Mouse (Mus musculus) monocyte, adult 5-6 weeks (primary cell): ENCODE data around the gene Slc22a14. TPM values are rescaled to one million over a fixed set of nuclear protein-coding genes. Genes with fewer than 3 reads are reported as not detected.

ENCODE experiments used
- ATAC-seq: fragments of 153-309, 156-312 bp; replicated peaks from 2 replicates; pipeline ENCODE4 v1.8.0; 2017; ENCODE audit warnings: mild to moderate bottlenecking; ENCODE audit not compliant: low TSS enrichment, insufficient number of reproducible peaks, severe bottlenecking, poor library complexity, low FRiP score
- total RNA-seq: library from RNA; stranded (forward); fragments of 200-1000, 200-491, 200-594 nt; gene quantifications from 3 replicates; pipeline ENCODE4 v1.2.3, GENCODE M21; 2017

Slc22a14 gene
- total RNA-seq, 1 experiment from 2014 or later: 0.48 TPM

DNA sequence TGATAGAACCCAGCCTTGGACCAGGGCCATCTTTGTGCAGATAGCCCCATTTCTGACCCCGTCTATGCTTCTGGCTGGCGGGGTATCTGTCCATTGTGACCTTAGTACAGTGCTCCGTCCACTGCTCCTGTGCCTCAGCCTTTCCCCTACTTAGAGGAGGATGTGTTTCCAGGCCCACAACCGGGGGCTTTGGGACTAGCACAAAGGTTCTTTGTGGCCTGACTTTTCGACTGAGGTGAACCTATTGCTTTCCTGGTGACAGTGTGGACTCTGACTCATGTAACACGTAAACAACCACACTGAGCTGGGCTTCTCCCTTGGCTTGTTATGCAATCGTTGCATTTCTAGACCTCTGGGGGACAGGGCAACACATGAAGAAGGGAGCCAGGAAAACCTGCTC, 200.6 kb downstream of the Slc22a14 start:
- ATAC-seq: no peak

DNA sequence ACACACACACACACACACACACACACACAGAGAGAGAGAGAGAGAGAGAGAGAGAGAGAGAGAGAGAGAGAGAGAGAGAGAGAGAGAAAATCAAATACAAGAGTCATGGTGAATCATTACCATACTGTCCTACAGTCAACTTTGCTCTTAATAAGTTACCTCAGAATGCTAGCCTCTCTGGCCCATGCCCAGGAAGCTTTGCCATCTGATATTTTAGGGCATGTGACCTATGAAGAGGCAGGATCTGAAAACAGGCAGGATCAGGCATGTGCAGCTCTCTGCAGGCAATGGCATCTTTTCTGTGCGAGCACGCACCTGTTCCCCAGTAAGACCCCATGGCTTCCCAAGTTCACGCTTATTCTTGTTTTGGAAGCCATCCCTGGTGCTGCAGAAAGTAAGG, 204.7 kb downstream of the Slc22a14 start:
- ATAC-seq: no peak

DNA sequence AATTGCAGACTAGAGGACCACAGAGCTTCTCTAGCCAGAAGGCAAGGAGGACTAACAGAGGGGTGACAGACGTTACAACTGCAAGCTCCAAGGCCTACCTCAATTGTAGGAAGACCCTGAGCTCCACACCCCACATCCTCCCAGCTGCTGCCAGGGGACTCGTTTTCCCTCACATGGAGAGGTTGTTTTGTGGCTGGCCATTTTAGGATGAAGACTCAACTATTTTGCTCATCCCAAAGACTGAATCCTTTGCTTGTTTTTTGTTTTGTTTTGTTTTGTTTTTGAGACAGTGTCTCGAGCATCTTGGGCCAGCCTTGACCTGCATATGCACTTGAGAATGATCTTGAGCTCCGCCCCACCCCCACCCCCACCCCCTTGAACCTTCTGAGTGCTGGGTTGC, 206.5 kb downstream of the Slc22a14 start, which contains the start of gene Gm47289:
Gene Gm47289 (plus strand): TSS at position 301 of the 400 bp plus-strand sequence.
- no peak for ATAC-seq

DNA sequence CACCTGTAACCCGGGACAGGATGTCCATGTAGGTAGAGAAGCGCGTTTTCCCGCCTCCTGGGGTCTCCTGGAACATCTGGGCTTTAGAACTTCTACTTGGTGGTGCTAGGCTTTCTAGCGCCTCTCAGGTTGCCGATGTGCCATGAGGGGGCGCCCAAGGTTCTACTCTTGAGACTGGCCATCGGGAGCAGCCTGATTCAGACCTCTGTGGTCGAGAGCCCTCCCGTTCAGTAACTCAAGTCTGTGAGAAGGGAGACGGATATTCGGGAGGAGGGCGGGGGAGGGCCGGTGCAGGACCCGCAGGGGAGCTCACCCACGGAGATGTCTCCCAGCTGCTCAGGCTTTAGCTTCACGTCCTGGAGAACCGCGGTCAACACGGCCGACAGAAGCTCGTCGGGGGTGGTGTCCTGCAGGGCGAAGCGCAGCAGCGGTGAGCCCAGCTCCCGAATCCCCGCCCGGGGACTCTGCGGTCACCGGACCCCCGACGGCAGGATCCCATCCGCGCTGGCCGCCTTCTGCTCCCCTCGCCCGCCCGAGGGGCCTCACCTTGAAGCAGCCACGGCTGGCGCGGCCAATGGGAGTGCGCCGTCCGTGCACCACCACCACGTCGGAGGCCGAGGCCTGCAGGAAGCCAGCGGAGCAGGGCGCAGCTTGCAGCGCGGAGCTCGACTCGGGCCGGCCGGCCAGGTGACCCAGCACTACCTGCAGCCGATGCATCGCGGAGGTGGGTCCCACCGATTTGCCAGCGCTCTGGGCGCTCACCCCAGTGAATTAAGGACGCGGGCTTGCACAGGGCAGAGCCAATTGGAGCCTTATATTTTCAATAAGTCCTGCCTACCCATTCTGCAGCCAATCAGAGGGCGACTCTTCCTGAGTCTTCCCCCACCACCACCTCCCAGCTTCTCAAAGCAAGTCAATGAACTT, 208.8 kb downstream of the Slc22a14 start, which contains the start of gene Acaa1b:
Gene Acaa1b (minus strand): TSS at position 816 of the 924 bp plus-strand sequence.
- no peak for ATAC-seq

DNA sequence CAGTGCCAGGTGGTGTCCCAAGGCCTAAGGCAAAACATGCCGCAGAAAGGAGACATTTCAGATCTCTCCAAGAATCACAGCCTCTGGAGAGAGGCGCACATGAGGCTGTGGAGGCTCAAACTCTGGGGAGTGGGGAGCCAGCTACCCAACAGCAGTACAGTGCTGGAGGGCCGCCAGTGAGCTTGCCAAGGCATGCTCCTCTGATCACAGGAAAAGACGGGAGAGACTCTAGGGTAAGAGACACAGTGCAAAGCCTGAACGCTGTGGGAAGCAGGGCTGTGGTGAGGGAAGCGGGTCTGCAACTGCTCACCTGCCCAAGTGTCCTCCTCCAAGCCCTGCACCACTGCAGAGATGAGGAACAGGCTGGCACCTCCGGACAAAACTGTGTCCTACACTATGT, 209.5 kb downstream of the Slc22a14 start:
- no peak for ATAC-seq

DNA sequence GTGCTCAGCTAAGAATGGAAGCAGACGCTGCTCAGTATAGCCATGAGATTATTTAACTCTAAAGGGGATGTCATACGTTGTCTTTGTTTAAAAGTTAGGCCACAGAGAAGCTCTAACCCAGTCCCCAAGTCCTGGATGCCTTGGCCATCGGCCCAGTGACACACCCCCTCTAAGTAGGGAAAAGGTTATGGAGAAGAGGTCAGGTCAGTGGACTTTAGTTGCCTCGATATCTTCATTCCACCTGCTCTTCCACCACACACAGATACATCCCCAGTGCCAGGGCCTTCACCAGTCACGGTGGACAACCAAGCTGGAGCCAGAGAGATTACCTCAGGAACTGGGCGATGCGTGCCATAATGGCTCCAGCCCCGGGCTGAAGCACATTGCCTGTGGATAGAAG, 209.9 kb downstream of the Slc22a14 start:
- ATAC-seq: no peak

DNA sequence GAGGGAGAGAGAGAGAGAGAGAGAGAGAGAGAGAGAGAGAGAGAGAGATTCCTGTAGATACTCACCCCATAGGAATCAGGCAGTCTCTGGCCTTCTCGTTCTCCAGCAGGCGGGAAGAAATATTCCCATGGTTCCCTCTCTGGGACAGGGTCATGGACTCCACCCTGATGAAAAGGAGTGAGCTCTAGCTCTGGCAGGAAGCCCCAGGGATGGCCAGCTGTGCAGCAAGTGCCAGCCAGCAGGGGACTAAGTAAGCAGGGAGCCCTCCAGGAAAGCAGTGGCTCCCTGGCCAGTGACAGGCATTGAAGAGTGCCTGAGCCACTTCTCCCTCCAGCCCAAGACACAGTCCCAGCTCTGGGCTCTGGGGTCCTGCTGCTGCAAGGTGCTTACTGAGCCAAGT, 213.6 kb downstream of the Slc22a14 start:
- no peak for ATAC-seq

DNA sequence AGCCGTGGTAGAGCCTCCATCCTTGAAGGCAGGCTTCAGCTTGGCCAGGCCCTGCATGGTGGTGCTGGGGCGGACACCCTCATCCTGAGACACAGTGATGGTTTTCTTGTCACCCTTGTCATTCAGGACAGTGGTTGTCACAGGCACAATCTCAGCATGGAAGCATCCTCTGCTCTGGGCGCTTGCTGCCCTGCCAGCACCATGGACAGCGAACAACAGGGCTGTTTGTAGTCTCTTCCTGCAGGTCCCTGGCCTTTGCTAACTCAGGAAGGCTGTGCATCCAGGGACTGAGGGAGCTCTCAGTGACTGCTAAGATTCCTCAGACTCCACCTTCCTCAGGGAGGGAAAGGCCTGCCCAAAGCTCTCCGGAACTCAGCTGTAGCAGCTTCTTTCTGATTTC, 215.8 kb downstream of the Slc22a14 start:
- no peak for ATAC-seq

DNA sequence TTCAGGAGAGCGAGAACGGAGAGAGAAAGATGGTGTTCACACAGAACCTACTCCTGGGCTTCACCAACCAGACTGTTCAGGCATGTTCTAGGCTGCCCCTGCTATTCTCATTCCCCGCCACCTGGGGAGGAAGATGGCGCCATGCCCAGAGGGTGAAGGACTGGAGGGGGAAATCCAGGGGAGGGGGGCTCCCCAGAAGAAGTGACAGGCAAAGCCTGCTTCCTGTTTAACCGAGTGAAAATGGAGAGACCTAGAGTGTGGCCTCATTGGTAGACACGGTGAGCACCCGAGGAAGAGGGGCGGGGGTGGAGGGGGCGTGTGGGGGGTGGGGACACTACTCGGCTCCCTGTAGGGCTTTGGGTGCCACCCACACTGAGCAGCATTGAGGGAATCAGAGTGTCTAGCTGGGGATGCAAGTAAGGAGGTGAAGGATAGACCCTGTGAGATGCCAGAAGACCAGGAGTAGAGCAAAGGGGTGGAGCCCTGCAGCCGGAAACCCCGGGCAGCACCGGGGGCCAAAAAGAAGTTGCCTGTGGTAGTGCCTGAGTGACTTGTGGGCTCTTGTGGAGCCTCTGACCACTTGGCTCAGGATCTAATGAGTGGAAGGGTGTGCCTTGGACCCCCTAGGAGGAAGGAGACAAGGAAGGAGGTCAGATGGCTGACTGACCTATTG, 219.1 kb downstream of the Slc22a14 start:
- no peak for ATAC-seq

DNA sequence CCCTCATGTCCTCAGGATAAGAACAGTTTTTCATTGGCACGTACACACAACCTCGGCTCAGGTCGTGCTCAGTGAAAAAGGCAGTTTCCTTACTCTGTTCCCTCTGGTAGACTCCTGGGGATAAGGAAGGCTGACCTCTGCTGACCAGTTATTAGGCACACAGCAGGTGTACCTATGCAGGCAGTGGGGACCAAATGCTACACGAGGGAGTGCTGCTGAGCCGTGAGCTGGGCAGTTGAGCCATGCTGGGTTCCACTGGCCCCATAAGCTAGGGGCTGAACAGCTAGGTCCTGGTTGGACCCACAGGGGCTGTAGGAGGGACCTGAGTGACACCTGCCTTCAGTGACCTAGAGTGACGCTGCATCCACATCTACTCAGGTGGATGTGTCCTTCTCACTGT, 219.7 kb downstream of the Slc22a14 start:
- no peak for ATAC-seq

DNA sequence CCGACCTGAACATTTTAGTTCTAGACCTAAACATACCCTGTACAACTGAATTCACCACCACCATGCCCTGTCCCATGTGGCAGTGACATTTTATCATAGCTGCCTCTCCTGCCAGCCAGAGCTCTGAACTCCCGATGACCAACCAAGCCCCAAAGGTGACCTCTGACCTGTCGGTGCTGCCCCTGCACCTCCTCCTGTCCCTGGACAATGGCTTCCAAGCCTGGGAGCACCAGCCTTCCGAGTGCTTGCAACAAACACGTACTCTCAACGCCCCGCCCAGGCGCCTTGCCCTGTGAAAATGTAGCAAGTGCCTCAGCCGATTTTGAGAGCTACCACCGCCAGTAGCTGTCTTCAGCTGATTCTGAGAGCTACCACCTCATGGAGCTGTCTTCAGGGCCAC, 220.2 kb downstream of the Slc22a14 start:
- no peak for ATAC-seq

DNA sequence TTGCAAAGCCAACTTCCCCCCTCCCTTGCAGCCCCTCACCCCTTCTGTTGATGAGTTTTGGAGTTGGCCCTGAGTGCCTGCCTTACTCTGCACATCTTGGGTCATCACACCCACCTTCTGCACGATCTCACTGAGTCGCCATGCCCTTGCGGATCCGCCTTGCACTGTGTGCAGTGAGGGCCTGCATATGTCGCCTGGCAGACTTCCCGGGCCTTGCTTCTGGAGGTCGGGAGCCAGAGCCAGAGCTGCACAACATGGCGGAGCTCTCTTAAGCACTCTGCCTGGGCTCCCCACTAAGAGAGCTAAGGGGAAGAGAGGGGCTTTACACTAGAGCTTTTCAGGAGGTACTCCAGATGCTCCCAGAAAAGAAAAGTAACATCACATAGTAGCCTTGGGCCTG, 220.7 kb downstream of the Slc22a14 start:
- no peak for ATAC-seq

DNA sequence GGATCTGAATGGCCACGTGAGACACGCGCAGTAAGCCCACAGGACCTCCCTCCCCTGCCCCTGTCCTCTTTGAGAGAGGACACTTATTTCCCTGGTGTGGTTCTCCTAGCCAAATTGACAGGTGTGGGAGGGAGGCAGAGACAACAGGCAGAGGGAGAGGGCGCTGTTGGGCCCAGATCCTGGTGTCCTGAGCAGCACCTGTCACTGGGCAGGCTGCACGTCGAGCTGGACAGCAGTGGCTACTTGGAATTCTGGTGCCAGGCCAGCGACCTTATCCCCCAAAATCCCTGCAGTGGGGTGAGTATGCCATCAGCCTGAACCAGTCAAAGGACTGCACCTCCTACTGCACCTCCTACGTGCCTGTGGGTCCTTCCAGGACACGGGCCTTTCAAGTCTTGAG, 222.0 kb downstream of the Slc22a14 start:
- ATAC-seq: no peak

DNA sequence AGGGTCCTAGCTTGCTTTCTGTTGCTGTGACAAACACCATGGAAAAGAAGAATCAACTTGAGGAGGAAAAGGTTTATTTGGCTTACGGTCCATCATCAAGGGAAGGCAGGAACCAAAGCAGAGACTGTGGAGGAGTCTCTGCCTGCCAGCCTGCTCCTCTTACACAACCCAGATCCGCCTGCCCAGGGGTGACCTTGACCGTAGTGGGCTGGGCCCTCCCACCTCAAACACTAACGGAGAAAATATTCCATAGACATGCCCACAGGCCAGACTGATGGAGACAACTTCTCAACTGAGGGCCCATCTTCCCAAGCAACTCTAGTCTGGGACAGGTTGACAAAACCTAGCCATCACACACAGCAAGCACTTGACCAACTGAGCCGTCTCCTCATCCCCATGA, 223.3 kb downstream of the Slc22a14 start:
- ATAC-seq: no peak

DNA sequence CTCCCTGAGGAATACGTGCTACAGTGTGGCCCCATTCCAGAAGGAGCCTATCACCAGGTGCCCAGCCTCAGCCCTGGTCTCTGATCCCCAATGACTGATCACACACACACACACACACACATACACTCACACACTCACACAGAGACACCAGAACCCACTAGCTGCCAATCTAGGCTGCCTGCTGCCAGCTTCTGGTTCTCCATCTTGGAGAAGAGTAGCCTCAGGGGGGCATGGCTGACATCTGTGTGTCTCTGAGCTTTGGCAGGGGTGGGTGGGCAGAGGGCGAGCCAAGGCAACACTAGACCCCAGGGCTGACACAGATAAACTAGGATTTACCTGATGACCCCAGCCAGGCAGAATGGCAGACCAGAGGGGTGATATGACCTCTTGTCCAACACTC, 226.5 kb downstream of the Slc22a14 start:
- ATAC-seq: no peak

DNA sequence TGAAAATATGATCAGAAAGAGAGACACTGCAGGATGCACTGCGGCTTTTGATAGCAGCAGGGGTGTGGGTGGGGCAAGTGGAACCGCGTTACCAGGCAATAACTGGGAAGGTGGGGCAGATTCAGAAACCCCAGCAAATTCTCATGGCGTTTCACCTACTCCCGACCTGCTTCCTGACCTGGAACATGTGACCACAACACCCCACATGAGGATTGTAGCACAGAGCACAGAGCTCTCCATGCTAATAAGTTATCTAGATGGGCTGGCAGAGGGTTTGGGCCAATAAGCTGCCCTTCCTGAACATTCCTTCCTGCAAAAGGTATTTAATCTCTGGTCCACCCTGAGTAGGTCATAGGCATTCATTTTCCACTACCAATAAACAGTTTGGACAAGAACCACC, 234.7 kb downstream of the Slc22a14 start:
- ATAC-seq: no peak

DNA sequence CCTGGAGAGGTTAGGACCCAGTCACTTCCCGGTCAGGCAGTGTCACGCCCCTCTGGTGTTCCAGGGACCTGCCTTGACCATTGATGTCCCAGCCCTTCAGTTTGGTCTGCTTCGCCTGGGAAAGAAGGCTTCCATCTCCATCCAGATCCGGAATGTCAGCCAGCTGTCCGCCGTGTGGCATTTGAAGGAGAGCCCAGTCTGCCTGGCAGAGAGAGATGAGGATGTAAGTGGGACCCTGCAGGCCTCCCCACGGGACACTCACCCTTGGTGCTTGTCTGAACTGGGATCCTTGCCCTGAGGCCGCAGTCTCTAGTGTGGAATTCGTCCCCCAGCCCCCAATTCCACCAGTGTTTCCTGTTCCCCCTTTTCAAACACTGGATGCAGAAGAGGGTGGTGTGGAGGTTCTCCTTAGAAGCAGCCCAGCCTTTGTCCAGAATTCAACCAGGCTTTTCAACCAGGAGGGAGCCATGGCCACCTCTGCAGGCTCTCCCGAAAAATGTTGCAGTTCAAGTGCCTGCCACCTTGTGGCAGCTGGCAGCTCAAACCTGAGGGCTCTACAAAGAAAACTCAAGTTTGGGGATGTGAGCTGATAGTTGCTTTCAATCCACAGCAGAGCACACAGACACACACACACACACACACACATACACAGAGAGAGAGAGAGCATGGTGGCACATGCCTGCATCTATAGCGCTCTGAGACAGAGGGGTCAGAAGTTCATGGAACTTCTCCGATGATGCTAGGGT, 236.7 kb downstream of the Slc22a14 start:
- no peak for ATAC-seq

DNA sequence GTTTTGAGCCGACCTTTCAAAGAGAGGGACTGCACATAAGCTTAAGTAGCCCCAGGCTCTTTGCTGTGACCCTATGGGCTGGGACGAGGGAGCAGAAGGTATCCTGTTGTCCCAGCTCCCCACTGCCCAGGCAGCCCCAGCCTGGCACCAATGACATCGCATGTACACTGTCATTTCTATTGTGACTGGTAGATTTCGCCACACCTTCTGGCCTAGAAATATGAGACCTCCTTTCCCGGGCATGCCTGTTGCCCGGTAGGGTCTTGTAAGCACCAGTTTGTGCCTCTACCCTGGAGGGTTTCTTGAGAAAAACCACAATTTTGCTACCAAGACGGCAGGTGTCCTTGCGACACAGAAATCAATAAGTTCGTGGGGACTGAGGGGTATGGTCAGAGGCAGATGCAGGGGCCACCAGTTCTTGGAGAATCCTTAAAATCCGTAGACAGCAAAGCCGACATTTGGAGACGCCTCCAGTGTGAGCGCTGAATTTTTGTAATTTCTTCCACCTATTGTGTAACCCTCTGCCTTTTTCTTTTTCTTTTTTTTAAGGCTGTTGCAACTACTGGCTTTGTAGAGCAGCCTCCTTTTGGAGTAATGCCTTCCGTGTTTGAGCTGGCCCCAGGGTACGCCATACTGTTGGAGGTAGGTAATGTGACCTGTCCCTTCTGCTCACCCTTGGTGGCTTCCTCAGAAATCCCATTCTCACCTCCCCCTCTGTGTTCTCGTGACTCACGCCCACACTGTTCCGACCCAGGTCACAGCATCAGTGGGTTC, 242.6 kb downstream of the Slc22a14 start:
- ATAC-seq: no peak

DNA sequence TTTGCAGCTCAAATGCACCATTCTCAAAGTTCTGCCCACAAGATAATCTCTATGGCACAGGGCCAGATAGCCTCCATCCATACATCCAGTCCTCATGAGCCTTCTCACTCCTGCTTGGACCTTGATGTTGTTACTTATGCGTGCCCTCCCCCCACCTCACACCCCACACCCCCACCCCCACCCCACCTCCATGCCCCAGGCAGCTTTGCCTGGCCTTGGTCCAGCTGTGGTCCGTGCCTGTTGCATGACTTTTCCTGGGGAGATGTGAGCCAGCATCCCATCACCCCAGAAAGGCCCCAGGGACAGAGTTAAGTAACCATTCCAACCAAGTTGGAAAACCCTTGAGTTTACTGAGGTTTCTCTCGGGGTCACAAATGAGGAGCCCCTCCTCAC, 245.2 kb downstream of the Slc22a14 start:
- ATAC-seq: no peak
